Mouse (Mus musculus): ENCODE results near the gene Cnksr2.

- TF ChIP-seq CTCF (IDR thresholded peaks at IDR 0.05; ENCODE audit: borderline replicate concordance, control insufficient read depth, extremely low read depth, insufficient read depth, low read length, poor library complexity) (no peak), POLR2A (IDR thresholded peaks at IDR 0.05; ENCODE audit: control insufficient read depth, extremely low read depth, insufficient read depth, low read length, poor library complexity) (no peak)
These were observed 224.7 kb downstream of the Cnksr2 start, which contains the start of gene Klhl34 for GRCm38 (mm10) chrX:157818207-157818920.
